Mouse (Mus musculus): Measurements from ENCODE around the gene Slc16a13.

DNA sequence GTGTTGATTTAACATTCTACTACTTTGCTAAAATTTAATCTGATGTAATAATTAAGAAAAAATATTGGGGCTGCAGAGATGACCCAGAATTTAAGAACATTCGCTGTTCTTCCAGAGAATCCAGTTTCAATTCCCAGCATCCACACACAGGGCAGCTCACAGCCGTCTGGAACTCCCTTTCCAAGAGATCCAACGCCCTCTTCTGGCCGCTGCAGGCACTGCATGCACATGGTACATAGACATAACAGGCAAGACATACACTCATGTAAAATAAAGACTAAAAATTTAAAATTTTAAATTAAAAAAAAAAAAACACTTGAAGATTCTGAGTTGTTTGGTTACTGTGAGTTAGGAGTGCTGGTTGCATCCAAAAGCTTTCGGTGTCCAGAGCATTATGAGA, 48.6 kb downstream of the Slc16a13 start:
- TF ChIP-seq POLR2A (IDR thresholded peaks at IDR 0.05; ENCODE audit: extremely low read depth, insufficient read depth, low read length) (no peak), CTCF (IDR thresholded peaks at IDR 0.05; ENCODE audit: low read depth, low read length) (peak; percentile 56)
